Mouse (Mus musculus): ENCODE results near the gene Carmil1.

DNA sequence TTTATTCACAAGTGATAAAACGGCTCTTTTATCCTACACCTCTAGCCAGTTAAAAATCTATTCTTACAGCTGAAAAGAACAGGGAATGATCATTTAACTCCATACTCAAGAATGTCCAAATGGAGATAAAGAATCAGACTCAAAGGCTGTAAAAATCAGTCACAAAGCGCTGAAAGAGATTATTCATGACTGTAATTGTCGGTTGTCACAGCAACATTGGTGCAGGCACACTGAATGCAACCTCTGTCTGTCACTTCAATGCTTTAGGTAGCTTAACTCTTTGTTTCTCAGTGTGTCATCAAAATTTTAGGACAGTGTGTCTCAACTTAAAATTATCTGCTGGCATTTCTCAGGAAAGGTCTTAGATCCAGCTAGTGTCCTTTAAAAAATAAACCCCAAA lies 235.3 kb downstream of the Carmil1 start:
- TF ChIP-seq CTCF (IDR thresholded peaks at IDR 0.05; ENCODE audit: low read depth, low read length) (no peak), POLR2A (IDR thresholded peaks at IDR 0.05; ENCODE audit: extremely low read depth, insufficient read depth, low read length) (no peak)

Measured in liver, adult 2 months (tissue).